Mouse (Mus musculus): ENCODE data around the gene Chil3. TPM values are rescaled to one million over a fixed set of nuclear protein-coding genes. Genes with fewer than 3 reads are reported as not detected.
"Not testable (repeated sequence)": the region's sequence is repeated elsewhere in the genome, so short reads cannot be mapped to it uniquely, and the experiment has no call there.

Chil3 gene
- polyA plus RNA-seq (2015; fragmentation: Nextera tagmentation; extraction: Ambion mirVana): 0.24 and 0.39 TPM in 2 replicates

DNA sequence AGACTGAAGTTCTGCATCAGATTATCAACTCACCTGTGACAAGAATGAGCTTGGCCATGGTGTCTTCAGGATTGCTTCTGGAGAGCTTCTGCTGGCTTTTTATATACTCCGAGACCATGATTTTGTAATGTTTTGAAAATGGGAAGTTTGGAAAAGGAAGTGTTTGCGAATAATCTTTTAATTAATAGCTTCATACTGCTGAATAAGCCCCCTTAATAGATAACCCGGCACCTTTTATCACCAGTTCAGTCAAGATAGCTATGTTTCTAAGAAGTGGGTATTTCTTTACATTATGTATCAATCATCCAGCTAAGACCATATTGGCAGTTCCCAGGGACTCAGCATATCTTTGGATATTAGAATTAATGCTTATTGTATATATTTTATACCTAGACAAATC lies at the start of gene Chil3:
Gene Chil3, minus strand, starts transcription at position 101 of the 400 bp plus-strand sequence.
- H3K36me3 ChIP-seq (ENCODE audit: control insufficient read depth, insufficient read depth, low read length): no peaks in the 10 kb centered on the region
- 71% methylated on average over 3 of the region's 3 CpGs for WGBS
- no peak for ATAC-seq (ENCODE audit: low FRiP score, low TSS enrichment)

DNA sequence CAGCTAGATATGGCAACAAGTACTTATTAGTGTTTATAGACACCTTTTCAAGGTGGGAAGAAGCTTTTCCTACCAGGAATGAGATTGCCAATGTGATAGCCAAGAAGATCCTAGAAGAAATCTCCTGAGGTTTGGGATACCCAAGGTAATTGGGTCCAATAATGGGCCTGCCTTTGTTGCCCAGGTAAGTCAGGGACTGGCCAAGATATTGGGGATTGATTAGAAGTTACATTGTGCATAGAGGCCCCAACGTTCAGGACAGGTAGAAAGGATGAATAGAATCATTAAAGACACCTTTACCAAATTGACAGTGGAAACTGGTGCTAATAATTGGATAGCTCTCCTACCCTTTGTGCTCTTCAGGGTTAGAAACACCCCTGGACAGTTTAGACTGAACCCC lies 30.7 kb upstream of the Chil3 start:
- not testable (repeated sequence) for H3K27ac ChIP-seq (replicated peaks); H3K4me2 ChIP-seq (replicated peaks; ENCODE audit: low read depth); H3K4me1 ChIP-seq (replicated peaks; ENCODE audit: control insufficient read depth, insufficient read depth); H3K9ac ChIP-seq (ENCODE audit: low read length); H3K27me3 ChIP-seq (ENCODE audit: control insufficient read depth, insufficient read depth, low read length); H3K4me3 ChIP-seq (ENCODE audit: low read depth, low read length); H3K36me3 ChIP-seq (ENCODE audit: control insufficient read depth, insufficient read depth, low read length); DNase-seq (ENCODE audit: low spot score); ATAC-seq (ENCODE audit: low FRiP score, low TSS enrichment); H3K9me3 ChIP-seq (ENCODE audit: control insufficient read depth, low read length)
- 51% methylated on average over 1 of the region's 1 CpGs for WGBS

More for the DNA sequence above, at the start of gene Chil3:
- Histone ChIP-seq H3K4me3 (ENCODE audit: low read depth, low read length) (no peak within 1 kb of the TSS), H3K27ac (replicated peaks) (no peak within 1 kb of the TSS), H3K4me2 (replicated peaks; ENCODE audit: low read depth) (no peak within 1 kb of the TSS), H3K9me3 (ENCODE audit: control insufficient read depth, low read length) (no peaks in the 10 kb centered on the region), H3K27me3 (ENCODE audit: control insufficient read depth, insufficient read depth, low read length) (no peaks in the 10 kb centered on the region), H3K4me1 (replicated peaks; ENCODE audit: control insufficient read depth, insufficient read depth) (no peaks in the 10 kb centered on the region), H3K9ac (ENCODE audit: low read length) (no peak within 1 kb of the TSS)
- no peak for DNase-seq (ENCODE audit: low spot score)
- TF ChIP-seq EP300 (optimal IDR thresholded peaks at IDR 0.05) (no peak), CTCF (IDR thresholded peaks at IDR 0.05; ENCODE audit: low read depth) (no peak)

DNA sequence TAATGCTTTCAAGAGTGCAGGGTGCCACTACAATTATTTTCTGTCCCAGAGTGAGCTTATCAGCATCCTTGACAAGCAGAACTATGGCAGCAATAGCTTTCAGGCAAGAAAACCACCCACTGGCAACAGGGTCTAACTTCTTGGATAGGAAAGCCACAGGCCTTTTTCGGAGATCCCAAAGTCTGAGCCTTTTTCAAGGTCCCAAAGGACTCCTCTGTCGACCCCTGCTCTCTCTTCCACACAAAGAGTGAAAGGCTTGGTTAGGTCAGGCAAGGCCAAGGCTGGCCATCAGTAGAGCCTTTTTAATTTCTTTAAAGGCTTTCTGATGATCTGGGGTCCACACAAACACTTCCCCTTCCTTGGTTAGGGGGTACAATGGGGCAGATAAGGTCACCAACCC lies 29.9 kb upstream of the Chil3 start:
- H3K36me3 ChIP-seq (ENCODE audit: control insufficient read depth, insufficient read depth, low read length); H3K27ac ChIP-seq (replicated peaks); ATAC-seq (ENCODE audit: low FRiP score, low TSS enrichment); H3K4me1 ChIP-seq (replicated peaks; ENCODE audit: control insufficient read depth, insufficient read depth); H3K4me2 ChIP-seq (replicated peaks; ENCODE audit: low read depth); H3K9ac ChIP-seq (ENCODE audit: low read length); H3K27me3 ChIP-seq (ENCODE audit: control insufficient read depth, insufficient read depth, low read length); H3K4me3 ChIP-seq (ENCODE audit: low read depth, low read length); H3K9me3 ChIP-seq (ENCODE audit: control insufficient read depth, low read length); DNase-seq (ENCODE audit: low spot score): not testable (repeated sequence)
- 63% methylated on average over 2 of the region's 2 CpGs for WGBS

DNA sequence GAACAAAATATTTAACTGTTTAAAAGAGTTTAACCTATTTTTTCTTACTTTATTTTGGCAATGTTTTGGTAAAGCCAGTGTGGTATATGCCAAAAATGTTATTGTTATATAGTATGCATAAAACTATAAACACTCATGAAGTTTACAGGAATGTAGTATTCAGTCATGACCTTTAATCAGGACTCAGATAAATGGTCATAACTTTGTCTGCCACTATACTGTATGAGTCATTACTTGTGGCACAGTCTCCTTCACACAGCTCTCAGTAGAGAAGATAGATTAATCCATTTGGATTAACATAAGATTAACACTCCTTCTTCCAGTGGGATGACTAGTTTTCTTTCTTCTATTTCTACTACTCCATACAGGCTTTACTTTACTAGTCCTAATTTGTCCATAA lies 28.9 kb upstream of the Chil3 start:
- ATAC-seq (ENCODE audit: low FRiP score, low TSS enrichment): no peak
- H3K4me1 ChIP-seq (replicated peaks; ENCODE audit: control insufficient read depth, insufficient read depth): no peaks in the 10 kb centered on the region

GRCm38 (mm10) chr3:106195486-106195885 lies 28.1 kb upstream of the Chil3 start:
- H3K9me3 ChIP-seq (ENCODE audit: control insufficient read depth, low read length): no peaks in the 10 kb centered on the region
- no peak overlapping the region for H3K4me2 ChIP-seq (replicated peaks; ENCODE audit: low read depth)
- no peak overlapping the region for H3K27ac ChIP-seq (replicated peaks)
- H3K4me1 ChIP-seq (replicated peaks; ENCODE audit: control insufficient read depth, insufficient read depth): no peaks in the 10 kb centered on the region
- H3K36me3 ChIP-seq (ENCODE audit: control insufficient read depth, insufficient read depth, low read length): no peaks in the 10 kb centered on the region
- H3K4me3 ChIP-seq (ENCODE audit: low read depth, low read length): no peak overlapping the region
- ATAC-seq (ENCODE audit: low FRiP score, low TSS enrichment) (no peak), DNase-seq (ENCODE audit: low spot score) (no peak)
- no peak overlapping the region for H3K9ac ChIP-seq (ENCODE audit: low read length)
- TF ChIP-seq CTCF (IDR thresholded peaks at IDR 0.05; ENCODE audit: low read depth) (no peak), EP300 (optimal IDR thresholded peaks at IDR 0.05) (no peak)
- WGBS: 86% methylated on average over 12 of the region's 12 CpGs
- H3K27me3 ChIP-seq (ENCODE audit: control insufficient read depth, insufficient read depth, low read length): no peaks in the 10 kb centered on the region

More for the DNA sequence above, 28.9 kb upstream of the Chil3 start:
- no peak overlapping the region for H3K27ac ChIP-seq (replicated peaks)
- TF ChIP-seq EP300 (optimal IDR thresholded peaks at IDR 0.05) (no peak), CTCF (IDR thresholded peaks at IDR 0.05; ENCODE audit: low read depth) (no peak)
- H3K9ac ChIP-seq (ENCODE audit: low read length): no peak overlapping the region
- DNase-seq (ENCODE audit: low spot score): no peak
- no peak overlapping the region for H3K4me2 ChIP-seq (replicated peaks; ENCODE audit: low read depth)
- H3K9me3 ChIP-seq (ENCODE audit: control insufficient read depth, low read length): no peaks in the 10 kb centered on the region
- H3K36me3 ChIP-seq (ENCODE audit: control insufficient read depth, insufficient read depth, low read length): no peaks in the 10 kb centered on the region
- no peaks in the 10 kb centered on the region for H3K27me3 ChIP-seq (ENCODE audit: control insufficient read depth, insufficient read depth, low read length)
- no peak overlapping the region for H3K4me3 ChIP-seq (ENCODE audit: low read depth, low read length)

- no peak for DNase-seq (ENCODE audit: low spot score)
- no peaks in the 10 kb centered on the region for H3K4me1 ChIP-seq (replicated peaks; ENCODE audit: control insufficient read depth, insufficient read depth)
- 65% methylated on average over 2 of the region's 2 CpGs for WGBS
- no peak for ATAC-seq (ENCODE audit: low FRiP score, low TSS enrichment)
- no peak overlapping the region for H3K4me2 ChIP-seq (replicated peaks; ENCODE audit: low read depth)
- H3K4me3 ChIP-seq (ENCODE audit: low read depth, low read length): no peak overlapping the region
- no peaks in the 10 kb centered on the region for H3K36me3 ChIP-seq (ENCODE audit: control insufficient read depth, insufficient read depth, low read length)
- no peaks in the 10 kb centered on the region for H3K9me3 ChIP-seq (ENCODE audit: control insufficient read depth, low read length)
- no peaks in the 10 kb centered on the region for H3K27me3 ChIP-seq (ENCODE audit: control insufficient read depth, insufficient read depth, low read length)
- no peak overlapping the region for H3K27ac ChIP-seq (replicated peaks)
- TF ChIP-seq EP300 (optimal IDR thresholded peaks at IDR 0.05) (no peak), CTCF (IDR thresholded peaks at IDR 0.05; ENCODE audit: low read depth) (no peak)
- no peak overlapping the region for H3K9ac ChIP-seq (ENCODE audit: low read length)
Observed at GRCm38 (mm10) chr3:106187991-106188390, 20.6 kb upstream of the Chil3 start.
